Mouse (Mus musculus): Measurements from ENCODE around the gene Gtpbp6. TPM values are rescaled to one million over a fixed set of nuclear protein-coding genes. Genes with fewer than 3 reads are reported as not detected.
A peak's percentile ranks its signal among the peaks of the same experiment; 100 is the strongest.

The Gtpbp6 gene
- polyA plus RNA-seq (2014; fragmentation: Nextera tagmentation; extraction: Ambion mirVana), result 57.3 and 61.5 TPM in 2 replicates

GRCm38 (mm10) chr5:110107581-110108304 lies at the start of gene Gtpbp6:
Gtpbp6 (minus strand) TSS chr5:110108197.
- Histone ChIP-seq H3K4me1 (ENCODE audit: control insufficient read depth, insufficient read depth, low read length) (peaks cover 10% of the 10 kb centered on the region; the same call in 1 of the 2 replicates), H3K4me3 (ENCODE audit: low read depth, low read length) (peak within 1 kb of the TSS; percentile 75), H3K27me3 (ENCODE audit: control insufficient read depth, insufficient read depth, low read length) (no peaks in the 10 kb centered on the region), H3K9ac (replicated peaks; ENCODE audit: low read depth, low read length) (peak within 1 kb of the TSS; percentile 76), H3K36me3 (ENCODE audit: control insufficient read depth, insufficient read depth, low read length) (peaks cover 33% of the 10 kb centered on the region), H3K4me2 (ENCODE audit: low read depth, low read length) (peak within 1 kb of the TSS; percentile 88), H3K9me3 (ENCODE audit: control insufficient read depth, low read length) (no peaks in the 10 kb centered on the region), H3K27ac (ENCODE audit: low read depth, low read length) (peak within 1 kb of the TSS; percentile 94)
- ATAC-seq (ENCODE audit: low read depth), result peak; percentile 75
- under 1% methylated on average over 71 of the region's 71 CpGs for WGBS

- Histone ChIP-seq H3K36me3 (ENCODE audit: control insufficient read depth, insufficient read depth, low read length) (peaks cover 48% of the 10 kb centered on the region), H3K27ac (ENCODE audit: low read depth, low read length) (no peak overlapping the region), H3K9ac (replicated peaks; ENCODE audit: low read depth, low read length) (no peak overlapping the region), H3K9me3 (ENCODE audit: control insufficient read depth, low read length) (no peaks in the 10 kb centered on the region), H3K4me3 (ENCODE audit: low read depth, low read length) (no peak overlapping the region), H3K4me1 (ENCODE audit: control insufficient read depth, insufficient read depth, low read length) (no peaks in the 10 kb centered on the region), H3K4me2 (ENCODE audit: low read depth, low read length) (no peak overlapping the region), H3K27me3 (ENCODE audit: control insufficient read depth, insufficient read depth, low read length) (no peaks in the 10 kb centered on the region)
- no peak for ATAC-seq (ENCODE audit: low read depth)
- WGBS, result 94% methylated on average over 5 of the region's 5 CpGs
Measured at GRCm38 (mm10) chr5:110143007-110143406, 35.0 kb upstream of the Gtpbp6 start.

GRCm38 (mm10) chr5:110142309-110142708 lies 34.3 kb upstream of the Gtpbp6 start:
- ATAC-seq (ENCODE audit: low read depth), result no peak
- H3K36me3 ChIP-seq (ENCODE audit: control insufficient read depth, insufficient read depth, low read length), result peaks cover 44% of the 10 kb centered on the region
- no peak overlapping the region for H3K4me2 ChIP-seq (ENCODE audit: low read depth, low read length)
- no peaks in the 10 kb centered on the region for H3K4me1 ChIP-seq (ENCODE audit: control insufficient read depth, insufficient read depth, low read length)
- H3K27ac ChIP-seq (ENCODE audit: low read depth, low read length), result no peak overlapping the region
- H3K9ac ChIP-seq (replicated peaks; ENCODE audit: low read depth, low read length), result no peak overlapping the region
- no peaks in the 10 kb centered on the region for H3K9me3 ChIP-seq (ENCODE audit: control insufficient read depth, low read length)
- WGBS, result 92% methylated on average over 2 of the region's 2 CpGs
- H3K27me3 ChIP-seq (ENCODE audit: control insufficient read depth, insufficient read depth, low read length), result no peaks in the 10 kb centered on the region
- H3K4me3 ChIP-seq (ENCODE audit: low read depth, low read length), result no peak overlapping the region

- H3K4me3 ChIP-seq (ENCODE audit: low read depth, low read length), result no peak overlapping the region
- H3K36me3 ChIP-seq (ENCODE audit: control insufficient read depth, insufficient read depth, low read length), result peaks cover 27% of the 10 kb centered on the region
- H3K27me3 ChIP-seq (ENCODE audit: control insufficient read depth, insufficient read depth, low read length), result no peaks in the 10 kb centered on the region
- no peak overlapping the region for H3K4me2 ChIP-seq (ENCODE audit: low read depth, low read length)
- H3K27ac ChIP-seq (ENCODE audit: low read depth, low read length), result no peak overlapping the region
- no peak for ATAC-seq (ENCODE audit: low read depth)
- H3K9ac ChIP-seq (replicated peaks; ENCODE audit: low read depth, low read length), result no peak overlapping the region
- H3K9me3 ChIP-seq (ENCODE audit: control insufficient read depth, low read length), result no peaks in the 10 kb centered on the region
- 96% methylated on average over 7 of the region's 7 CpGs for WGBS
- H3K4me1 ChIP-seq (ENCODE audit: control insufficient read depth, insufficient read depth, low read length), result peaks cover 5% of the 10 kb centered on the region; the same call in 1 of the 2 replicates
Measured at GRCm38 (mm10) chr5:110140424-110140823, 32.4 kb upstream of the Gtpbp6 start.

GRCm38 (mm10) chr5:110139325-110139724 lies 31.3 kb upstream of the Gtpbp6 start:
- Histone ChIP-seq H3K4me3 (ENCODE audit: low read depth, low read length) (no peak overlapping the region), H3K27ac (ENCODE audit: low read depth, low read length) (no peak overlapping the region), H3K36me3 (ENCODE audit: control insufficient read depth, insufficient read depth, low read length) (peaks cover 18% of the 10 kb centered on the region), H3K9me3 (ENCODE audit: control insufficient read depth, low read length) (no peaks in the 10 kb centered on the region), H3K27me3 (ENCODE audit: control insufficient read depth, insufficient read depth, low read length) (no peaks in the 10 kb centered on the region), H3K4me2 (ENCODE audit: low read depth, low read length) (no peak overlapping the region), H3K4me1 (ENCODE audit: control insufficient read depth, insufficient read depth, low read length) (peaks cover 5% of the 10 kb centered on the region; the same call in 1 of the 2 replicates), H3K9ac (replicated peaks; ENCODE audit: low read depth, low read length) (no peak overlapping the region)
- no peak for ATAC-seq (ENCODE audit: low read depth)
- over 99% methylated on average over 3 of the region's 3 CpGs for WGBS

GRCm38 (mm10) chr5:110137816-110138215 lies 29.8 kb upstream of the Gtpbp6 start:
- H3K4me1 ChIP-seq (ENCODE audit: control insufficient read depth, insufficient read depth, low read length), result peaks cover 5% of the 10 kb centered on the region; the same call in 1 of the 2 replicates
- WGBS, result 96% methylated on average over 3 of the region's 3 CpGs
- H3K27me3 ChIP-seq (ENCODE audit: control insufficient read depth, insufficient read depth, low read length), result no peaks in the 10 kb centered on the region
- peaks cover 7% of the 10 kb centered on the region for H3K36me3 ChIP-seq (ENCODE audit: control insufficient read depth, insufficient read depth, low read length)
- no peak overlapping the region for H3K27ac ChIP-seq (ENCODE audit: low read depth, low read length)
- ATAC-seq (ENCODE audit: low read depth), result no peak
- no peaks in the 10 kb centered on the region for H3K9me3 ChIP-seq (ENCODE audit: control insufficient read depth, low read length)
- H3K4me3 ChIP-seq (ENCODE audit: low read depth, low read length), result no peak overlapping the region
- H3K9ac ChIP-seq (replicated peaks; ENCODE audit: low read depth, low read length), result no peak overlapping the region
- H3K4me2 ChIP-seq (ENCODE audit: low read depth, low read length), result no peak overlapping the region

GRCm38 (mm10) chr5:110136087-110136464 lies 28.1 kb upstream of the Gtpbp6 start:
- H3K27me3 ChIP-seq (ENCODE audit: control insufficient read depth, insufficient read depth, low read length), result no peaks in the 10 kb centered on the region
- peaks cover 5% of the 10 kb centered on the region; the same call in 1 of the 2 replicates for H3K4me1 ChIP-seq (ENCODE audit: control insufficient read depth, insufficient read depth, low read length)
- H3K4me3 ChIP-seq (ENCODE audit: low read depth, low read length), result peak overlapping the region; percentile 52
- no peaks in the 10 kb centered on the region for H3K9me3 ChIP-seq (ENCODE audit: control insufficient read depth, low read length)
- 7% methylated on average over 18 of the region's 18 CpGs for WGBS
- 0 out of 2 replicates have a peak overlapping the region, but pooled peaks have one; percentile 41 for H3K27ac ChIP-seq (ENCODE audit: low read depth, low read length)
- H3K4me2 ChIP-seq (ENCODE audit: low read depth, low read length), result peak overlapping the region; percentile 58
- ATAC-seq (ENCODE audit: low read depth), result peak; percentile 39
- peak overlapping the region; percentile 42 for H3K9ac ChIP-seq (replicated peaks; ENCODE audit: low read depth, low read length)
- no peaks in the 10 kb centered on the region; the same call in none of the 2 replicates for H3K36me3 ChIP-seq (ENCODE audit: control insufficient read depth, insufficient read depth, low read length)

GRCm38 (mm10) chr5:110135293-110136086 lies 27.5 kb upstream of the Gtpbp6 start, which contains the start of gene Chfr:
Chfr (plus strand) TSS chr5:110135842.
- WGBS, result 4% methylated on average over 46 of the region's 46 CpGs
- Histone ChIP-seq H3K9ac (replicated peaks; ENCODE audit: low read depth, low read length) (peak within 1 kb of the TSS; percentile 42), H3K4me1 (ENCODE audit: control insufficient read depth, insufficient read depth, low read length) (peaks cover 5% of the 10 kb centered on the region; the same call in 1 of the 2 replicates), H3K4me3 (ENCODE audit: low read depth, low read length) (peak within 1 kb of the TSS; percentile 52), H3K27ac (ENCODE audit: low read depth, low read length) (0 out of 2 replicates have a peak within 1 kb of the TSS, but pooled peaks have one; percentile 41), H3K4me2 (ENCODE audit: low read depth, low read length) (peak within 1 kb of the TSS; percentile 58), H3K36me3 (ENCODE audit: control insufficient read depth, insufficient read depth, low read length) (no peaks in the 10 kb centered on the region; the same call in none of the 2 replicates), H3K9me3 (ENCODE audit: control insufficient read depth, low read length) (no peaks in the 10 kb centered on the region; the same call in 1 of the 2 replicates), H3K27me3 (ENCODE audit: control insufficient read depth, insufficient read depth, low read length) (no peaks in the 10 kb centered on the region)
- ATAC-seq (ENCODE audit: low read depth), result peak; percentile 99
